Mouse (Mus musculus) myocyte (in vitro differentiated cells): ENCODE measurements at regions not wholly inside any gene's neighbourhood (a gene's known extent, or its start where the extent isn't known, plus 50 kb on each side); places are given as distances from the start of the nearest gene placed in this dataset.

Experiments used
- E2F4 ChIP-seq: IDR thresholded peaks from one replicate; pipeline ENCODE4 v1.6.1; 2011; ENCODE audit warnings: mild to moderate bottlenecking, control low read depth, moderate library complexity; ENCODE audit not compliant: insufficient read depth
- MYOD1 ChIP-seq, 3 experiments: IDR thresholded peaks; one replicate each; pipeline ENCODE4 v1.6.1; 2011; ENCODE audit warnings: control low read depth in 2 of 3, low read depth in 2 of 3, mild to moderate bottlenecking in 2 of 3, moderate library complexity in 1 of 3; ENCODE audit not compliant: insufficient read length in 2 of 3, control insufficient read depth in 1 of 3
- POLR2A ChIP-seq: IDR thresholded peaks from one replicate; pipeline ENCODE4 v1.6.1; 2011; ENCODE audit warnings: low read depth, mild to moderate bottlenecking, control low read depth, moderate library complexity; ENCODE audit not compliant: insufficient read length
- POLR2AphosphoS2 ChIP-seq: IDR thresholded peaks from one replicate; pipeline ENCODE4 v1.6.1; 2011; ENCODE audit warnings: low read depth, control low read depth; ENCODE audit not compliant: insufficient read length
- REST ChIP-seq: IDR thresholded peaks from one replicate; pipeline ENCODE4 v1.6.1; 2011; ENCODE audit warnings: mild to moderate bottlenecking, control low read depth, moderate library complexity; ENCODE audit not compliant: insufficient read depth, insufficient read length
- SRF ChIP-seq: IDR thresholded peaks from one replicate; pipeline ENCODE4 v1.6.1; 2011; ENCODE audit warnings: low read depth; ENCODE audit not compliant: control insufficient read depth, insufficient read length
- TCF12 ChIP-seq: IDR thresholded peaks from one replicate; pipeline ENCODE4 v1.6.1; 2011; ENCODE audit warnings: mild to moderate bottlenecking, control low read depth; ENCODE audit not compliant: poor library complexity, insufficient read depth, severe bottlenecking
- TCF3 ChIP-seq: IDR thresholded peaks from one replicate; pipeline ENCODE4 v1.6.1; 2011; ENCODE audit warnings: low read depth, control low read depth; ENCODE audit not compliant: insufficient read length
- USF1 ChIP-seq: IDR thresholded peaks from one replicate; pipeline ENCODE4 v1.6.1; 2011; ENCODE audit warnings: low read depth, mild to moderate bottlenecking, control low read depth, moderate library complexity

DNA sequence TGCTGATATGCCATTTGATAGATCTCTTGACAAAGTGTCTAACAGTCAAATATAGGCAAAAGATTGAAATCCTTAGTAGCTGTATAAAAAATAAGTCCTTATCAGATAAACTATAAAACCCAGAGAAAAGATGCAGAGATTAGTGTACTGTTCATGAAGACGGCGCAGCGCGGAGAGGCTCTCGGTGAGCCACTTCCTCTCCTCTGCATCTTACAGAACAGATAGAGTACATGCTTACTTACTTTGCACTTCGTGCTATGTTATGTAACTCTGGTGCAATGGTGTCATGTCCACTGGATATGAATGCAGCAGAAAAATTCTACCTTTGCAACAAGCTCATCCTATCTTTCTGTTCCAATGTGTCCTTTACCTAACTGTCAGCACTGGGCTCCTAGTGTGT lies 2593.5 kb upstream of the Gm7489 start:
- TF ChIP-seq USF1 (no peak), POLR2A (no peak), SRF (no peak), REST (no peak), MYOD1 (IDR thresholded peaks at IDR 0.05; ENCODE audit: control insufficient read depth in 1 of 3, insufficient read length in 2 of 3, low read depth in 2 of 3) (no peak), E2F4 (no peak), TCF12 (no peak), POLR2AphosphoS2 (no peak), TCF3 (no peak)
